Mouse (Mus musculus) layer of hippocampus, postnatal 25 days (tissue): ENCODE results near the gene Glrb. TPM values are rescaled to one million over a fixed set of nuclear protein-coding genes. Genes with fewer than 3 reads are reported as not detected.

ENCODE experiments used
- DNase-seq, 2 experiments: peaks; one replicate each; pipeline ENCODE4 v3.0.0; 2022; ENCODE audit warnings: mixed read lengths in 2 of 2, low spot score in 1 of 2; ENCODE audit errors: extremely low spot score in 1 of 2
- total RNA-seq, 2 experiments: library from RNA; stranded (reverse); gene quantifications; 2 replicates each; pipeline ENCODE4 v1.2.3; 2021

Gene Glrb
- 100 to 1,000 TPM; 133 to 148 TPM for total RNA-seq

DNA sequence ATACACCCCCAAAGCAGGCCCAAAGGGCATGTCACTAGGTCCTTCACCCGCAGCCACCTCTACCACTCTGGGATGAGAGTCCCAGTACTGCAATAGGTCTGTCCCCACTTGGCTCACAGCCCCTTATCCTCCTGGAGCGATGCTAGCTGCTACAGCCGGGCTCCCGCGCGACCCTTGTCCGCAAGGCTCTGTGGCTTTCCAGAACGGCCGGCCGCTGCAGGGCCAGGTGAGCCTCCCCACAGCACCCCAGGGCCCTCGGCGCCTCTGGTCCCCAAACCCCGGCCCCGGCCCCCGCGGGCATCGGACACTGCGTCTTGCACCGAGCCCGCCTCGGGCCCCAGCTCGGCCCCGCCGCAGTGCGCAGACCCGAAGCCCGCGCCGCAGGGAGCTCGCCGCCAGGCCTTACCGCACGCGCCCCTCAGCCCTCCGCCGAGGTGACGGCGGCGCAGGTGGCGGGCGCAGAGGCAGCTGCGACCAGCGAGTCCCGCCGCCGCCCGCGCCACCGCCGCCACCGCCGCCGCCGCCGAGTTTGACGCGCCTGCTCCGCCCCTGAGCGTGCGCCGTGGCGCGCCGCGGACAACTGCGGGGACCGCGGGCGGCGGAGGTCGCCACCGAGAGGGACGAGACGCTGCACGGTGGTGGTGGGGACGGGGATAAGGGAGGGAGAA lies at the start of gene Glrb:
TSS of gene Glrb (minus strand) at position 550 of the 668 bp plus-strand sequence.
- DNase-seq, result peak; percentile 65 to 68

DNA sequence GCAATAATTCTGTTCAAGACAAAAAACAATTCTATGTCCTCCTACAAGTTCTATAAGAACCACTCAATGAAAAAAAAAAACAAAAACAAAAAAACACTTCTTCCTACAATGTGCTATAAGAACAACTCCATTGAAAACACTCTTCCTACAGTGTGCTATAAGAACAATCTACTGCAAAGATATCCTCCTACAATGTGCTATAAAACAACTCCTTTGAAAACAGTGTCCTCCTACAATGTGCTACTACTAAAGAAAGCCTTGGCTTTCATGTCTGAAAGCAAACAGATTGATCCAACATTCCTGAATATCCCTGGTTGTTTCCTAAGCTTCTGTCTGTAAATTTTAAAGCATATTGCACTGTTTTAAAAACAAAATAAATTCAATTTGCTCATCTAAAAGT lies 46.5 kb upstream of the Glrb start:
- DNase-seq, result no peak

DNA sequence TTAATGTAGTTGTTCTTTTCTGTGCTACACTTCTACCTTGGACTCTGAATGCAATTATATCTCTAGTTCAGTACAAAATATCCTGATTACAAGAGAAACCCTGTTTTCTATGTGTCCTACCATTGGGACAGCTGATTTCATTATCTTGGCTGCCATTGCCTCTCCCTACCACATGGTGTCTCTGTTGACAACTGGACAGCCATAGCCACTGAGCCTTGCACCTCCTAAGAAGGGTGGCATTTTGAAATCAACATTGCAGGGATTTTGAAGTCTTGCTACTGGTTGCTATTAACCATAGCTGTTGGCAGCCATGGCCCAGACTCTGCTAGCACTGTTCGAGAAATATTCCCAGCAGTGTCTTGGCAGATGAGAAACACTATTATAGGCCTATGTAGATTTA lies 45.1 kb upstream of the Glrb start:
- peak; percentile 9 to 21 for DNase-seq

DNA sequence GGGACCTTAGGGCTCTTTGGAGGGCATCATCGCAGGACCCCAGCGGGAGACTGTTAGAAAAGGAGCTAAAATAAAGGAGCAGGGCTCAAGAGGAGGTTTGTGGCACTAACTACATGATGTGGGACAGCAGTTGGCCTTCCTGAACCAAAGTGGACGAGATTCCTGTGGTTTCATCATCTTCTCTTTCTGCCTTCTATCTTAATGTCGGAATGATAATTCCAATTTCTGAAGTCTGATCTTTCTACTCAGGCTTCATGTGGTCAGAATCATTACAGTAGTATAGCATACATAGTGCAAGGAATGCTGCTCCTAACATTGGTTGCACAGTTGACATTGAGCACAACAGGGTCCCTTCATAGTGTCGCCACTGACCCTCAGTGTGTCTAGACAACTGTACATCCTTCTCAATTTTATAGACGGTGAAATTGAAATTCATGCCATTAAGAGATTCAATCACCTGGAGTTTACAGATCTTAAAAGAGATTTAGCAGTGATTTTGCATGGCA lies 372 bp upstream of the Glrb start:
- DNase-seq, result no peak

DNA sequence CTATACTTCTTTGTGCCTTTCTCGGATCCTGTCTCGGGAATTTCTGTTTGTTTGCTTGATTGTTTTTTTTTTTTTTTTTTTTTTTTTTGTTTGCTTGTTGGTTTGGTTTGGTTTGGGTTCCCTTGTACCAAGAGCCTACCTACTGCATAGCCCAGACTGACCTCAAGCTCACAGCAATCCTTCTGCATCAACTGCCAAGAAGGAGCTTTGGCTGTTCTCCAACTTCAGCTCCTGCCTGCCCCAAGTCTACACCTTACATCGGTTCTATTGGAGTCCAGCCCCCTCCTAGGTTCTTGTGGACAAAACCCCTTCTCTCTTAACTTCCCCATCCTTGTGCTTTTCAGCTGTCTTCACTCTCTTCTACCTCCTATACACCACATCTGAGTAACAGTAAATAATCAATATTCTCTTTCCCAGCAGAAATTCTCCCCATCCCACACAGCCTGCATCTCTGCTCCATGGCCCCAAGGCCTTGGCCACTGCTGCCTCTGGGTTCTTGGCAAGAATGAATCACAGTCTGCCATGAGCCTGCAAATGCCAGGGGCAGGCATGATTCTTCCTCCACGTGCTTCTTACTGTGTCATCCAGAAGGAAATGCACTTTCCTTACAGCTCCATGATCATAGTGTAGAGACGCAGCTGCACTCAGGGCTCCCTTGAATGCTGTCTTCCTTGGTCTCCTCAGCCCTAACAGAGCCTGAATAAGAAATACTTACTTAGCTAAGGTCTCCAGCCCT lies 18.5 kb downstream of the Glrb start:
- DNase-seq, result no peak

DNA sequence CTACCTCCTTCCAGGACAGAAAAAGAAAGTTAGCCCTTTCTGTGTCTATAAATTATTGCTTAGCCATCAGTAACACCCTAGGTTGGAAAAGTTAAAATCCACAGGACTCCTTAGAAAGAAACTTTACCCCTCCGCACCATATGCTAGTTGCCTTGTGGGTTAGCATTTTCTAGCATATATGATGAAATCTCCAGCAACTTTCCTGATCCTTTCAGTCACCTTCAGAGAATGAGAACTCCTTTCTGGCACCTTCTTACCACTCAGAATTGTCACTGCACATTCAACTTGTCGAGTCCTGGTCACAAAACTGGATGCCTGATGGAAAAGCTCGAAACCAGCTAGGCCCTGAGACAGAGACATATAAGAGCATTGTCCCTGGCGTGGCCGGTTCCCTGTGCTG lies 19.1 kb downstream of the Glrb start:
- DNase-seq, result no peak

DNA sequence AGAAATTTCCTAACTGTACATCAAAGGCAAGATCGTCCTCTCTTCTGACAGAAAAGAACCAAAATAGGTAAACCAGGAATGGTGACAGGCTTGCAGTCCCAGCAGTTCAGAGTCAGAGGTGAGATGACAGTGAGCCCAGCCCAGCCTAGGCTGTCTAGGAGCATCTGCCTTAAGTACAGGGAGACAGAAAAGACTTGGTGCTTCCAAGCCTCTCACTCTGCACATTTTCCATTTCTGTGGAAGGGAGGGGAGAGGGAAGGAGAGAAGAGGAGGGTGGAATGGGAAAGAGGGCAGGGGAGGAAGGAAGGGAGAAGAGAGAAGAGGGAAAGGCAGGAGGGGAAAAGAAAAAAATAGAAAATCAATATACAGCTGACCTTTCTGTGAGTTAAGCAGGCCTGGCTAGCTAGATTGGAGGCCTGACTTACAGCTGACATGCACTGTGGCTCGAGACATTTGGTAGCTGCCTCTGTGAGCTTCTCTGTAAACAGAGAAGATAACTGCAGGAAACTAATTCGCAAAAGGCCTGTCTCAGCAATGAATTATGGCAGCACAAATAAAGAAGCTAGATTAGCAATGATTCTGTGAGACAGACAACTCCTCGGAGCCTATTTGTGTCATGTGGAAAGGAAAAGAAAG lies 20.3 kb downstream of the Glrb start:
- DNase-seq, result no peak

DNA sequence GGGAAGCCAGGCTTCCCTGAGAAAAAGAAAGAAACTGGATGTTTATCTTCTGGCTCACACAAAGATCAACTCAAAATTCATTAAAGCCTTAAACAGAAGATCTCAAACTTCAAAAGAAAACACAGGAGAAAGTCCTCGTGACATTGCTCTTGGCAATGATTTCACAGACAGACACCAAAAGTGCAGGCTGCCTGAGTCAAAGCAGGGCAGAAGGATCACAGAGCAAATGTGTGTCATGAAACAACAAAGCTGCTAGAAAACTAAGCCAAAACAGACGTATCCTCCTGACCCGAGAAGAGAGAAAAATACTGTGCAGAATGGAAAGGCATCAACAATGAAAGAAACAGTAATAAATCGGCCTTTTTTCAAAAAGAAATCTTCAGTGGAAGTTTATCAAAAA lies 22.4 kb downstream of the Glrb start:
- DNase-seq, result no peak

DNA sequence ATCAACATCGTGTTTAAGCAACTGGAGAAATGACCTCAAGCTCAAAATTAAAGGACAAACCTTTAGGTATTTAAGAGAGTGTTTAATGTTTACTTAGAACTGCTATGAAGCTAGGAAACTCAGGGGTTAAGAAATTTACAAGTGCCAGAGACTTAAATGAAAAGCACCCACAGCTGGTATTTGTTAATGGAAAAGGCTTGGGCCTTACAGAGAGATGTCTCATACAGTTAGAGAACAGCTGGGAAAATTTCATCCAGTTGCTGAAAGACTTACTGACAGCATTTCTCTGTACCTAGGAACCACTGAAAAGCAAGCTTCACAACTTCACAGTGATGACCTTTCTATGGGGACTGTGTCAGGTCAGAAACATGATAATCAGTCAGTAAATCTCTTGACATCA lies 28.3 kb downstream of the Glrb start:
- DNase-seq, result no peak

DNA sequence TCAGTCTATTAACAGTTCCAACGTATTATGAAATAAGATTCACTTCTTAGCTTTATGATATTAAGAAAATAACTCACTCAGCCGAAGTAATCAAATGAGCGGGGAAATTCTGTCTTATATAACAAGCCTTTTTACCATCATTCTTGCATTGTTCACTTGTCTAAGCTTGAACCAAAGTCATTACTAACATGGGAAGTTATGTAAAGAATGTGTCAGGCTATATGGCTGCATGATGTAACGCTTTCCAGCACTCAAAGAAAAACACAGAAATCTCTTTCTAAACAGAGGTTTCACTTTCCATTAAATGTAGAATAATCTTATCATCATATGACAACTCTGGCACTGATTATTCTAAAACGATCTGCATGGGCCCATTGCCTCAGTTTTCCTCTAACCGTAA lies 29.9 kb downstream of the Glrb start:
- DNase-seq, result no peak

DNA sequence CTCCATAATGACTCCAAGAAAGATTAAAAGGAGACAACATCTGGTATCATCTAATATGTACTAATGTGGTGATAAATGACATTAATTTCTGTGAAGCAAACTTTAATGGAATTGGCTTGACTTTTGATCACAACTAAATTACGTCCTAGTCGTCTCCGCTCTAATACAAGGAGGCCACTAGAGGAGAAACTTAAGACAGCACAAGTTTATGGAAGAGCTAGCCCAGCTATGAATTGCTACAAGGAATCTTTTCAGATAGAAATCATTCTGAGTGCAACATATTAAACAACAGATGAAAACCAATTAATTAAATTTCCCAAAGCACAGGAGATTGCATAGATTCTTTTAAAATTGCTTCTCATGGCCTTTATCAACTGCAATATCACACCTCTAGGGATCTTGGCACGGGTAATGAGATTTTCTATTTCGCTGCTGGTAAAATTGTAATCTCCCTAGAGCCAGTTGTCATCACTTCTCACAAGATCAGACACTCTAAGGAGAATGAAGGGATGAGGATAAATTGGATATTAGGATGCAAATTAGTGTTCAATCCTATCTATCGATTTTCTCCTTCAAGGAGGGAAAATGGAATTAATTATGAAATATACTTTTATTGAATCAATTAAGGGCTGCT lies 32.7 kb downstream of the Glrb start:
- DNase-seq, result no peak

DNA sequence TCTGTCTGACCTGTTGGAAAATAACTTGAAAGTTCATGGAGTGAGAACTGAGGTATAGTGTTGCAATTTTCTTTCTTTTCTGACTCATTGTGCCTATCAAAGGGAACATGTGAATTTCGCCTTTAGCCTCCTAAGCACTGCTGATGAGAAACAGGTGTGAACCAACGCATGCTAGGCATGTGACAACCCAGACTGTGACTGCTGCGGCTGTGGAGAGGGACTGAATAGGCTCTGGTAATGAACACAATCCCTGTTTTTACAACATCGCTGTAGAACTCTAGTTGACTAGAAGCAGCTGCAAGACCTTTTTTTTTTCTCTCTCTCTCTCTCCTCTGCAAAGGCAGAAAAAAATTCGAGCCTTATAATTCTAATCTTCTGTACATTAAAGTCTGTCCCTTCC lies 34.9 kb downstream of the Glrb start:
- DNase-seq, result no peak

DNA sequence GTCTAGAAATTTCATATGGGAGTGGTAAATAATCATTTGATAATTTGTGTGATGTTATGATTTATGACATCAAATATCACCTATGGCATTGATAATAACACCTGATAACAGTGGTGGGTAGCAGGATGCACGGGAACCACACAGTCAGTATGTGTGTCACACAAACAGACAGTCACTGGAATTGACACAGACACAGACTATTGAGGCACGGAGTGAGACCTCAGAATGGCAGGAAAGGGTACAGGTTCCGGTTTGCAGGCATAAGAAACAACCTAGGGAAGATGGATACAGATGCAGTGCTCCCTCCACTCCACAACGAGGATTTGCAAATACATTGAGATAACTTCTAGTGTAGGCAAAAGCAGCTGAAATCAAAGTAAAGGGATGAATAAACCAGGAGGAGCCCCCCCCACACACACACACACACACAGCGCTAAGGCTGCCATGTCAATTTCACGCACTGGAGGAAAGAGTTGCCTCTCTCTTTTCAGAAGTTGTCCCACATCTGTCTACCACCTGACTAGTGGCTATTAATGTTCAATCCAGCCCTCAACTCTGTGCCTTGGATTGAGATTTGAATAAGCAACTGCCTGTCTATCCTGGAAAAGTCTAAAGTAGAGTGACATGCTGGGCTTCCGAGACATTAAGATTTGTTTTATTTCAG lies 38.6 kb downstream of the Glrb start:
- DNase-seq, result no peak

DNA sequence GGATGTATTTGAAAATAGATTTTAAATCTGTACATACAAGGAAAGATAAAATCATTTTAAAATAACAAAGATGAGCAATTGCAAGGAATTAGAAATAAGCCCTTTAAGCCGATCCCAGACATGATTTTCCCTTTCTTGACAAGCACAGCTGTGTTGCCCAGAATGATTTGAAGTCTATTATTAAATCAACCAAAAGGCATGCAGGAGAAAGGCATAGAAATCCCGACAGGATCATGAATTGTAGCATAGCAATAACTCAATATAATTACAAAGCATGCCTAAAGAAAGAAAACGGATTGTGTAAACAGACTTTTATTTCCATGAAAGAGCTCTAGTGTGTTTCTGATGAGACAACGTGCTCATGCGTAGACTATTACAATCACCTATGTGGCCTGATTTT lies 39.4 kb downstream of the Glrb start:
- DNase-seq, result no peak

DNA sequence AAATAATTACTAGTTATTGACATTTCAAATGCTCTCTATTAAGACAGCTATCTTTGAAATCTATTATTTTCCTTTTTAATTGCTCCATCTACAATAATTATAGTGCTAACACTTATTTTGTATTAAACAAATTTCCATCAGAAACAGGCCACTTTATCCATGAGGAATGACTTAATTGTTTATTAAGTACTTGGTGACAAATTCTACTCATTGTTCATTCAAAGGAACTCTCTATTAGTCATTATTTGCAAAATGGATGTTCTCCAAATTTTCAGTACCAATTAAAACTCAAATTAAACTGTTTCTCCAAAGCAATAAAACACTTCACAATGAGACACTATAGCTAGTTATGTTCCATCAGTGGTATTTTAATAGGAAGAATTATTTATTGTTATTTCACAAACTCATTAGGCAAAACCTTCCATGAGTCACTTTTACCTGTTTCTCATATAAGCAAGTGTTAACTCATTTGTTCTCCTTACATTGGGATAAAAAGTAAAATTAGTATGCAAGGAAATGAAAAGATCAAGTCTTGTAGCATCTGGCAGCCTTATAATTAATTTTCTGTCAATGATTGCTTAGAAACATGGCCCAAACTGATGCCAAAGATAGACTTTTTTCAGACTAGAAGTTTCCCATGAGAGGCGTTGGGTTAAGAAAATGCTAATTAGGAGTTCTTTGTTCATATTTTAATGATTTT lies 41.8 kb downstream of the Glrb start:
- DNase-seq, result no peak

DNA sequence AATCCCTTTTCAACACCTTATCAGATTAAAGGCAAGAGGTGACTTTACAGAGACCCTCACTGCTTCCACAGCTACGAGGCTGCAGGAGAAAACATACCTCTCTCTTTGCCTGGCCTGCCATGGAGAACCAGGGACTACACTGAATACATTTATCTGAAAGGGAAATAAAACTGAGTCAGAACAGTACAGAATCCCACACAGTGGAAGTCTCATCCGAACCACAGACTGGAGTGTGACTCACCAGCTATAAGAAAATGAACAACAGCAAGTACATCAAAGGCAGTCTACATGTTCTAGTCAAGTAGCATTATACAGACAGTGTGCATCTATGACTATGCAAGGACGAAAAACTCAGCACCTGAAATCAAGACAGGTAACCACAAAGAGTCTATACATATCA lies 46.1 kb downstream of the Glrb start:
- DNase-seq, result no peak

DNA sequence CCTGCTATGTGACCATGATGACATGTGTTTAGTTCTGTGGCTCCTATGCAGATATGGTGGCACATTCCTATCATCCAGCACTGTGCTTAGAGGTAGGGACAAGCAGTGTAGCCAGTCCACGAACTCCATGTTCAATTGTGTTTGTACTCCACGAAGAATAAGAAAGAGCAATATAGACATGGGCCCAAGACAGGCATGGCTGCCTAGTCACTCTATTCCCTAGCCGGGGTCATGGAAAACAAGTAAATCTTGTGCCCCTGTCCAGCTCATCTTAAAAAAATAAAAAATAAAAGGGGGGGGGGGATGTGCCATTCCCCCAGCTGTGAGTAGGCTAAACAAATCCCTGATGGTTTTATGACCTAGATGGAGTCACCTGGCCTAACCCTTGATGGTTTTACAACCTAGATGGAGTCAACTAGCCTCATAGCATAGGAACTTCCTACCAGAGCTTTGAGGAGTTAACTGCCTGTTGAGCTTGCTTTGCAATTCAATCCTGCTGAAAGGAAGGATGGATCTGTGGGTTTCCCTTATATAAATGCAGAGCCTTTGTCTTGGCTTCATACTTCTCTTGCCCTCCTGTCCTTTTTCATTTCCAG lies 60.5 kb downstream of the Glrb start:
- DNase-seq, result no peak

DNA sequence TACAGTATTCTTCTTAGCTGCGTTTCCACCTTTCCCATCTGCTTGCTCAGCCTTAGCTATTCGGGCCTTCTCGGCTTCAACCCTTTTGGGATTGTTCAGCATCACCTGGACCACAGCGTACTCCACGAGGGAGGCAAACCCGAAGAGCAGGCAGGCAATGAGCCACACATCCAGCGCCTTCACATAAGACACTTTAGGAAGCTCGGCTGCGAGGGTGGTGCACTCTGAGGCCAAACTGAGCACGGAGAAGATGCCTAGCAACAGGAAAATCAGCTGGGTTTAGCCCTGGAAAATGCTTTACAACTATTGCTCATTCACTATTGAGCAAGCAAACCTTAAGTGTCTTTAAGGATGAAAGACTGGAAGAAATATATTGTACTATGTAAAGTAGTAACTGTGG lies 62.5 kb downstream of the Glrb start:
- no peak for DNase-seq

DNA sequence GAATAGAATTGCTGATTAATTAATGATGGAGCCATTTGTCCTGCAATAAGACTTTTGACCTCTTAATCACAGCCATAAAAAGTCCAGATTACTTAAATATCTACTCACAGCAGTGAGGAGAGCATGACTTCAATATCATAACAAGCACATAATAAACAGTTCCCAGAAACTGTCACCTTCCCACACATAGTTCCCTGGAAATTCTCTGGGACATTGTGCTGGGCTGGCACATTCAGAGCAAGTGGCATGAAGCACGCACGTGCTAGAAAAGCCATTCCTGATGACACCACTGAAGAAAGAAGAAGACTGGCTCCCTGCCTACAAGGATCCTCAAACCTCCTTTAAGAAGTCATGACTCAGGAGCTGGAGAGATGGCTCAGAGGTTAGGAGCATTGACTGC lies 67.8 kb downstream of the Glrb start:
- DNase-seq, result no peak

DNA sequence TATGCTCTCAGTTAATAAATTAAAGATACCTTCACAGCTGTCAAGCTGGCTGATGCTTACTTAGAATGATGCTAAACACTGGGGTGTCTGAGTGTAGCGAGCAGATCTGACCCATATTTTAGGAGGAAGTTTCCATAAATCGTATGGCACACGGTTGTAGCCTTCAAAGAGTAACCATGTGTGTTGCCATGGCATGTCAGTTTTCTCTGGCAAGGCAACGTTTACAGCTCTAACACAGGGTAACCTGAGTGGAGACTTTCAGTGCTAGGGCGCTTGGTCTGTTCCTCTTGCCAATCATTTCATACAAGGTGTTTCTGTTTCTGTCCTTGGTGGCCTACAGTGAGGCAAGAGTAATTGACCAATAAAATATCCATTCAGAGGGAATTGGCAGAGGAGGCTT lies 73.6 kb downstream of the Glrb start:
- no peak for DNase-seq
